ENCODE assay signal across 15 mouse cellular contexts in genomic region chr19:5834260-5834925, GRCm38 (mm10). TPM values are rescaled to one million over a fixed set of nuclear protein-coding genes. Genes with fewer than 3 reads are reported as not detected.
DNase-seq lines count a peak whose midpoint lies in the region; ATAC-seq and TF ChIP-seq lines count a peak whose summit lies in the region.
"Had no signal": no experiment of that assay in that cellular context is flagged by ENCODE, and none has a peak within 500 bp of the region (broad histone marks: within the 10 kb centered on the region; RNA-seq: fewer than 3 reads in every experiment).

No protein-coding gene starts in this region.

- no peaks in the 10 kb centered on the region for H3K4me1 ChIP-seq in limb, embryonic 14.5 days (ENCODE audit: control insufficient read depth, insufficient read depth, low read length)
- 0 out of 2 replicates have a peak, but pooled peaks cover 7% of the 10 kb centered on the region for H3K4me1 ChIP-seq in limb, embryonic 10.5 days
- peaks cover 51% of the 10 kb centered on the region for H3K4me1 ChIP-seq in liver, embryonic 13.5 days (replicated peaks)
- no peaks in the 10 kb centered on the region for H3K4me1 ChIP-seq in hindbrain, embryonic 16.5 days (ENCODE audit: control insufficient read depth, insufficient read depth, low read depth, low read length)
- H3K4me1 ChIP-seq in hindbrain, embryonic 13.5 days (replicated peaks) = no peaks in the 10 kb centered on the region

- WGBS in limb, embryonic 14.5 days = 89% methylated on average over 12 of the region's 12 CpGs
- 93% methylated on average over 12 of the region's 12 CpGs for WGBS in limb, embryonic 10.5 days
- WGBS in liver, embryonic 13.5 days (ENCODE audit: insufficient replicate concordance) = 74% methylated on average over 12 of the region's 12 CpGs
- WGBS in hindbrain, embryonic 16.5 days = 89% methylated on average over 12 of the region's 12 CpGs
- WGBS in hindbrain, embryonic 13.5 days = 95% methylated on average over 12 of the region's 12 CpGs

- H3K9me3 ChIP-seq in limb, embryonic 14.5 days (ENCODE audit: control insufficient read depth, low read length) = no peaks in the 10 kb centered on the region
- no peaks in the 10 kb centered on the region for H3K9me3 ChIP-seq in limb, embryonic 10.5 days (replicated peaks)
- H3K9me3 ChIP-seq in liver, embryonic 13.5 days (replicated peaks) = no peaks in the 10 kb centered on the region
- H3K9me3 ChIP-seq in hindbrain, embryonic 16.5 days (ENCODE audit: control insufficient read depth, low read length) = no peaks in the 10 kb centered on the region
- no peaks in the 10 kb centered on the region for H3K9me3 ChIP-seq in hindbrain, embryonic 13.5 days
- H3K9me3 ChIP-seq: hindbrain, embryonic 10.5 days; neural tube, embryonic 12.5 days; stomach, embryonic 15.5 days had no signal

- no peak overlapping the region for H3K4me3 ChIP-seq in limb, embryonic 14.5 days (replicated peaks; ENCODE audit: low read length)
- H3K4me3 ChIP-seq in limb, embryonic 10.5 days = no peak overlapping the region
- H3K4me3 ChIP-seq in liver, embryonic 13.5 days (replicated peaks) = no peak overlapping the region
- no peak overlapping the region for H3K4me3 ChIP-seq in hindbrain, embryonic 16.5 days (ENCODE audit: low read length)
- H3K4me3 ChIP-seq in hindbrain, embryonic 13.5 days = no peak overlapping the region
- H3K4me3 ChIP-seq: forebrain, embryonic 12.5 days; hindbrain, embryonic 10.5 days; layer of hippocampus, adult 2 months; neural tube, embryonic 12.5 days; stomach, embryonic 15.5 days had no signal

- no peak overlapping the region for H3K27ac ChIP-seq in limb, embryonic 14.5 days (replicated peaks; ENCODE audit: low read depth, low read length)
- H3K27ac ChIP-seq in limb, embryonic 10.5 days = no peak overlapping the region
- peak overlapping the region; percentile 67 for H3K27ac ChIP-seq in liver, embryonic 13.5 days
- no peak overlapping the region for H3K27ac ChIP-seq in hindbrain, embryonic 16.5 days (ENCODE audit: low read depth, low read length)
- no peak overlapping the region for H3K27ac ChIP-seq in hindbrain, embryonic 13.5 days
- H3K27ac ChIP-seq: forebrain, embryonic 12.5 days; hindbrain, embryonic 10.5 days; layer of hippocampus, adult 2 months; neural tube, embryonic 12.5 days; stomach, embryonic 15.5 days had no signal

- no peak overlapping the region for H3K9ac ChIP-seq in limb, embryonic 14.5 days (ENCODE audit: low read depth, low read length, severe bottlenecking)
- no peak overlapping the region for H3K9ac ChIP-seq in liver, embryonic 13.5 days
- H3K9ac ChIP-seq in hindbrain, embryonic 16.5 days (ENCODE audit: low read depth, low read length) = no peak overlapping the region
- H3K9ac ChIP-seq in hindbrain, embryonic 13.5 days = no peak overlapping the region
- H3K9ac ChIP-seq: forebrain, embryonic 12.5 days; neural tube, embryonic 12.5 days; stomach, embryonic 15.5 days had no signal

- no peaks in the 10 kb centered on the region for H3K27me3 ChIP-seq in limb, embryonic 14.5 days (ENCODE audit: control insufficient read depth, insufficient read depth, low read length)
- no peaks in the 10 kb centered on the region for H3K27me3 ChIP-seq in limb, embryonic 10.5 days (ENCODE audit: low read depth, poor library complexity, severe bottlenecking)
- no peaks in the 10 kb centered on the region for H3K27me3 ChIP-seq in liver, embryonic 13.5 days
- H3K27me3 ChIP-seq in hindbrain, embryonic 16.5 days (replicated peaks; ENCODE audit: control insufficient read depth, insufficient read depth, low read length) = no peaks in the 10 kb centered on the region
- no peaks in the 10 kb centered on the region for H3K27me3 ChIP-seq in hindbrain, embryonic 13.5 days
- H3K27me3 ChIP-seq: forebrain, embryonic 12.5 days; neural tube, embryonic 12.5 days; stomach, embryonic 15.5 days had no signal

- DNase-seq in limb, embryonic 14.5 days (ENCODE audit: low spot score) = no peak
- no peak for DNase-seq in limb, embryonic 10.5 days (ENCODE audit: low spot score)
- DNase-seq in adrenal gland, adult (ENCODE audit: inconsistent age in 2 of 2, low spot score in 1 of 2) = peak; percentile 39 to 65
- peak; percentile 24 to 34 for DNase-seq in adrenal gland, postnatal 36 days
- no peak for DNase-seq in liver, embryonic 13.5 days
- no peak for DNase-seq in retina, embryonic 14.5 days (ENCODE audit: low spot score)
- DNase-seq: left cerebral cortex, postnatal 4 days had no signal

- H3K36me3 ChIP-seq in limb, embryonic 14.5 days (ENCODE audit: control insufficient read depth, insufficient read depth, low read length) = no peaks in the 10 kb centered on the region
- H3K36me3 ChIP-seq in limb, embryonic 10.5 days = no peaks in the 10 kb centered on the region
- no peaks in the 10 kb centered on the region for H3K36me3 ChIP-seq in liver, embryonic 13.5 days
- no peaks in the 10 kb centered on the region for H3K36me3 ChIP-seq in hindbrain, embryonic 16.5 days (ENCODE audit: control insufficient read depth, insufficient read depth, low read length)
- H3K36me3 ChIP-seq in hindbrain, embryonic 13.5 days = no peaks in the 10 kb centered on the region
- H3K36me3 ChIP-seq: forebrain, embryonic 12.5 days; hindbrain, embryonic 10.5 days; neural tube, embryonic 12.5 days; stomach, embryonic 15.5 days had no signal

- peak; percentile 26; the same call in 1 of the 2 replicates for ATAC-seq in limb, embryonic 14.5 days (ENCODE audit: low FRiP score, low read depth)
- ATAC-seq in liver, embryonic 13.5 days (ENCODE audit: low read depth) = no peak
- ATAC-seq in hindbrain, embryonic 16.5 days = no peak
- ATAC-seq in hindbrain, embryonic 13.5 days (ENCODE audit: low FRiP score) = no peak

- no peak overlapping the region for H3K4me2 ChIP-seq in limb, embryonic 14.5 days (replicated peaks; ENCODE audit: low read depth, low read length, severe bottlenecking)
- no peak overlapping the region for H3K4me2 ChIP-seq in liver, embryonic 13.5 days
- H3K4me2 ChIP-seq in hindbrain, embryonic 16.5 days (ENCODE audit: low read length) = no peak overlapping the region
- no peak overlapping the region for H3K4me2 ChIP-seq in hindbrain, embryonic 13.5 days
- H3K4me2 ChIP-seq: forebrain, embryonic 12.5 days; midbrain, embryonic 11.5 days; neural tube, embryonic 12.5 days; stomach, embryonic 15.5 days had no signal

- no peak for TF ChIP-seq POLR2A in limb, embryonic 14.5 days (IDR thresholded peaks at IDR 0.05; ENCODE audit: borderline replicate concordance, extremely low read depth, insufficient read depth, insufficient read length)

RNA-seq across cellular contexts. Expression of gene Frmd8, which starts 40.7 kb away (rescaled TPM):
- 22.7 and 30.1 TPM in 2 replicates for polyA plus RNA-seq in limb, embryonic 14.5 days (2012; rRNA removed)
- polyA plus RNA-seq in limb, embryonic 14.5 days (2014; fragmentation: Nextera tagmentation; extraction: Ambion mirVana) = 22.6 and 22.7 TPM in 2 replicates
- polyA plus RNA-seq in limb, embryonic 10.5 days (2016; fragmentation: Nextera tagmentation; extraction: Ambion mirVana) = 43.5 and 48.7 TPM in 2 replicates
- 10 to 100 TPM; 35.5 to 52.6 TPM for total RNA-seq in adrenal gland, postnatal 36 days (2021)
- 13.9 and 15.8 TPM in 2 replicates for polyA plus RNA-seq in liver, embryonic 13.5 days (2015; fragmentation: Nextera tagmentation; extraction: Ambion mirVana)
- 18.1 and 20.1 TPM in 2 replicates for polyA plus RNA-seq in hindbrain, embryonic 16.5 days (2015; fragmentation: Nextera tagmentation; extraction: Ambion mirVana)
- 17.5 and 19.3 TPM in 2 replicates for polyA plus RNA-seq in hindbrain, embryonic 13.5 days (2015; fragmentation: Nextera tagmentation; extraction: Ambion mirVana)

RNA-seq across cellular contexts. Expression of gene Slc25a45, which starts 43.2 kb away (rescaled TPM):
- polyA plus RNA-seq in limb, embryonic 14.5 days (2012; rRNA removed) = 6.2 and 6.3 TPM in 2 replicates
- 2.5 and 3.0 TPM in 2 replicates for polyA plus RNA-seq in limb, embryonic 14.5 days (2014; fragmentation: Nextera tagmentation; extraction: Ambion mirVana)
- polyA plus RNA-seq in limb, embryonic 10.5 days (2016; fragmentation: Nextera tagmentation; extraction: Ambion mirVana) = 1.8 TPM in 2 replicates
- total RNA-seq in adrenal gland, postnatal 36 days (2021) = 10 to 100 TPM in 1 of 2 experiments, 1 to 10 TPM in 1; 9.4 to 33.2 TPM
- 5.7 and 6.8 TPM in 2 replicates for polyA plus RNA-seq in liver, embryonic 13.5 days (2015; fragmentation: Nextera tagmentation; extraction: Ambion mirVana)
- polyA plus RNA-seq in hindbrain, embryonic 16.5 days (2015; fragmentation: Nextera tagmentation; extraction: Ambion mirVana) = 2.2 and 2.6 TPM in 2 replicates
- polyA plus RNA-seq in hindbrain, embryonic 13.5 days (2015; fragmentation: Nextera tagmentation; extraction: Ambion mirVana) = 2.6 and 2.8 TPM in 2 replicates

RNA-seq across cellular contexts. Expression of gene Tigd3, which starts 59.6 kb away (rescaled TPM):
- 4.8 TPM in 2 replicates for polyA plus RNA-seq in limb, embryonic 14.5 days (2012; rRNA removed)
- 1.7 and 2.0 TPM in 2 replicates for polyA plus RNA-seq in limb, embryonic 14.5 days (2014; fragmentation: Nextera tagmentation; extraction: Ambion mirVana)
- 5.2 and 5.9 TPM in 2 replicates for polyA plus RNA-seq in limb, embryonic 10.5 days (2016; fragmentation: Nextera tagmentation; extraction: Ambion mirVana)
- total RNA-seq in adrenal gland, postnatal 36 days (2021) = 1 to 10 TPM in 1 of 2 experiments, under 1 TPM in 1; 0.92 to 1.4 TPM
- 2.5 TPM in 2 replicates for polyA plus RNA-seq in liver, embryonic 13.5 days (2015; fragmentation: Nextera tagmentation; extraction: Ambion mirVana)
- 10.0 and 10.2 TPM in 2 replicates for polyA plus RNA-seq in hindbrain, embryonic 16.5 days (2015; fragmentation: Nextera tagmentation; extraction: Ambion mirVana)
- polyA plus RNA-seq in hindbrain, embryonic 13.5 days (2015; fragmentation: Nextera tagmentation; extraction: Ambion mirVana) = 15.2 and 15.9 TPM in 2 replicates

Comparison
In these comparisons a context has a peak if more than half of its experiments do, and no peak if none do; other contexts are left out.
1. DNase-seq: peak in adrenal gland, adult (2 of 2) and adrenal gland, postnatal 36 days (2 of 2); none in limb, embryonic 14.5 days (single experiment), limb, embryonic 10.5 days (single experiment), liver, embryonic 13.5 days (single experiment) and retina, embryonic 14.5 days (single experiment).